Mouse (Mus musculus) skeletal muscle tissue, adult 2 months (tissue): Measurements from ENCODE around the gene Ube2l3.
A peak's percentile ranks its signal among the peaks of the same experiment; 100 is the strongest.
"Not testable (repeated sequence)": the region's sequence is repeated elsewhere in the genome, so short reads cannot be mapped to it uniquely, and the experiment has no call there.

Experiments used
- DNase-seq: peaks from one replicate; pipeline ENCODE4 v3.0.0-alpha.2; 2012; ENCODE audit warnings: low read depth, low spot score

Ube2l3 gene

GRCm38 (mm10) chr16:17202549-17202948 is at the start of gene Ube2l3:
Gene Ube2l3, minus strand, starts transcription at chr16:17202649.
- no peak for DNase-seq

GRCm38 (mm10) chr16:17251539-17251938 is 49.1 kb upstream of the Ube2l3 start:
- no peak for DNase-seq

DNA sequence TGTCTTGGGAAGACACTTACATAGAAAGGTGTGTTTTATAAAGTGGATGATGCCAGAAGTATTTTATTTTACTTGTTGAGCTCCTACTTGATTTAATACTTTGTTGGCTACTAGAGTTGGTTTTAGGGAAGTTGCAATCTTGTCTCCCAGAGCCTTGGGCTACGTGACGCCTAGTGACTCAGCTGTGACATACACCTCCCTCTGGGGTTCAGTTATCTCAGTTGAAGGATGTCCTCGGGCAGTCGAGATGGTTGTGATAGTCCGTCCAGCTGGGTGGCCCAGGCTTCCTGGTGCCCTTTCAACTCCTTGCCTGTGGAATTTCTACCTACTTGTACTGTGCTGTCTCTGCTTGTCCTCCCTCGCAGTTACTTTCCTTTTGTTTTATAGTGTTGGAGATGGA is 46.7 kb upstream of the Ube2l3 start:
- DNase-seq: no peak

GRCm38 (mm10) chr16:17247727-17248126 is 45.3 kb upstream of the Ube2l3 start:
- DNase-seq: no peak

GRCm38 (mm10) chr16:17244996-17245395 is 42.5 kb upstream of the Ube2l3 start:
- no peak for DNase-seq

DNA sequence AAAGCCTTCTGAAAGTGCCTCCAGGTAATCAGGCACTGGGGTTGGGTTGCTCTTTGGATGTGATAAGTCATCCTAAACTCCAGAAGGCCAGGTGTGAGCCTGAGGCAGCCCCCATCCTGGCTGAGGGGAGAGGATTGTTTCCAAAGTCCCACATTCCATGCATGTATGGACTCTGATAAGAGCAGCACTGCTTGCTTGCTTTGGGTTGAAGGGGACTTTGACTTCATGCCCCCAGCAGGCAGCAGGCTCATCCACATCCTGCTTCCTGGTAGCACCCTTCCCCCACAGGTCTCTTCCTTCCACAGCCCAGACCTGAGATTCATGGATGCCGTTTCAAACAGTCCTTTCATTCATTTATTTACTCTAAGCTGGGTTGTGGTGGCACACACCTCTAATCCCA is 41.3 kb upstream of the Ube2l3 start:
- DNase-seq: no peak

DNA sequence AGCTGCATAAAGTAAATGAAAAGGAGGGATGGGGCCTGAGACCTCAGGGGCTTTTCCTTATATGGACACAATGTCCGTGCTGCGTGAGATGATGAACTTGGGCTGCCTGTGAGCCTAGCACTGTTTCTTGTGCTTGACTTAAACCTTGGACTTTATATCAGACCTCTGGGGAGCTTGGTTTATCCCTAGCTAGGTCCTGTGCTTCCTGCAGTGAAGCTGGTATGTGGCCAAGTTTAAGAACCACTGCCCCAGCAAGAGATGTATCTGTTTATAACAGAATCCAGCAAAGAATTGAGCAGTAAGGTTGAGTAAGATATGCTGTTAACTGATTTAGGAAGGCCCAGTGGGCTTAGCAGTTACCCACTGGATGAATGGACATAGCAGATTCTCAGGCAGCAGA is 37.0 kb upstream of the Ube2l3 start:
- DNase-seq: no peak

- DNase-seq: no peak
Measured at GRCm38 (mm10) chr16:17237634-17238033, 35.2 kb upstream of the Ube2l3 start.

DNA sequence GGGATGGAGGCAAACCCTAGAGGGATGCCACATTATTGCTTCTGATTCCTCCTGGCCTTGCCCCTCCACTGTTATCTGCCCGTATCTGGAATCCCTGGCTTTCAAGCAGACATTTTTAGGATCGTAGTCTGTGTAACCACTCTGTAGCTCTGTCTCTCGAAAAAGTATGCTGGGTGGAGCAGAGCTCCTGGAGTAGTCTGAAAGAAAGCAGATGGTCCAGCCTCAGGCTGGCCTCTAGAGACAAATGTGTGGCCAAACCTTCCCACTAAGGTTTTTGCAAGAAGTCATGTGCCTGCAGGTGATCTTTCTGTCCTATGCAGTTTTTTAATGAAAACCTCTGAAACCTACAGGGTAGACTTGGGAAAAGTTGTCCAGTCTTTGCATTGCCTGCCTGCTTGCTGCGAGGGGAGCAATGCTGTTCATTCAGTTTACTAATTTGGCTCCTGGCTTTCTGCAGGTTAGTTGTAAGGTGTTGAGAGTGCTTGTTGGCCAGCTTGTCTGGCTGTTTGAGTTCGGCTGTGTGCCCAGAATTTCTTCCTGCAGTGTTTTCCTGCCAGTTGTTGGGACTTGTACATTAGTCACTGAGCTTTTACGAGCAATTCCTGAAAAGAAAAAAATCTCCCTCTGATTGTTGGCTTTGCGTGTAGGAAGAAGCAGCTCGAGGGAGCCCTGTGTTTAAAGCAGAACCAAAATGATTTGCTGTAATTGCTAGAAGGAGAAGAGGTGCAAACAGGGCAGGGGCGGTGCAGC is 32.6 kb upstream of the Ube2l3 start:
- no peak for DNase-seq

DNA sequence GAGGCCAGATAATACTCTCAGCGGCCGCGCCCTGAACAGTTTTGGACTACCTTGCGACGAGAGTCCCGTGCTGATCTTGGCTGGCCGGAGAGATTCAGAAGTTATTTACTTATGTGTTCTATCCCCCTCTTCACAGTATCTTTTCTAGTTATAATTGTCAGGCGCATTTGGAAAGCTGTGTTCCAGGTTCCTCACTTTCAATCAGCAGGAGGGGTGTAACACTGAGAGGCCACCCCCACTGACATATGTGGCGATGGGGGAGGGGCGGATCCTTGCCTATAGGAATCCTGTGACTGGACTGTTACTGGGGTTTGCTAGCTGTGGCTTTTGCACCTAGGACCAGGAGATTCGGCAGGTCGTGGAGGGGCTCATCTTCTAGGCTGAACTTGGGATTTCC is 32.0 kb upstream of the Ube2l3 start:
- no peak for DNase-seq

GRCm38 (mm10) chr16:17233702-17234498 is 31.5 kb upstream of the Ube2l3 start:
- DNase-seq: no peak

- DNase-seq: peak; percentile 88
Measured at GRCm38 (mm10) chr16:17232794-17233701, 30.6 kb upstream of the Ube2l3 start, which contains the start of gene Hic2. Gene Hic2, plus strand, starts transcription at chr16:17233572.

- not testable (repeated sequence) for DNase-seq
Measured at GRCm38 (mm10) chr16:17231523-17231922, 29.1 kb upstream of the Ube2l3 start.

DNA sequence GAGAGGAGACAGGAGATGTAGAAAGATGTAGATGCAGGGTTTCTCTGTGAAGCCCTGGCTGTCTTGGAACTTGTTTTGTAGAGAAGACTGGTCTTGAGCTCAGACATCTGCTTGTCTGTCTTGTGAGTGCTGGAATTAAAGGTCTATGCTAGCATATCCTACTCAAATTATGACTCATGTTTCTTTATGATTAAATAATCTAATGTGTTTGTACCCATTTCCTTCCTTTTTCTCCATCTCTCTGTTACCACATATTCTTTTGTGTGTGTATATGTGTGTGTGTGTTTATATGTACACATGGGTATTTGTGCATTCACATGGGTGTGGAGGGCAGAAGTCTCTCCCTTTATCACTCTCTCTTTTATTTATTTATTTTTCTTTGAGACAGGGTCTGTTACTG is 24.0 kb upstream of the Ube2l3 start:
- no peak for DNase-seq

DNA sequence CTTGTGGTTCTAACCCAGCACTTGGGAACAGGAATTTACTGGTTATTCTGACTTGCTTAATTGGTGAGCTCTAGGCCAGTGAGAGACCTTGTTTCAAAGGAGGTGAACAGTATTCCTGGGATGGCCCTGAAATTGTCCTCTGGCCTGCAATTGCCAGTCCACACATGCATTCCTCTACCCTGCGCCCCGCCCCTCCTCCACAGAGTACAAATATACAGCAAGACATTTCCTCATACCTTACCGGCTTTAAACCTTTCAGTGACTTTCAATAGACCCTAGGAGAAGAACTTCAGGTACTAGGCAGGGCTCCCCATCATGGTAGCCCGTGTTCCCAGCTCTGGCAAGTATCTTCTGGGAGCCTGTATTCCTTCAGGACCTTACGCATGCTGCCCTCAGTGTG is 23.1 kb upstream of the Ube2l3 start:
- no peak for DNase-seq

DNA sequence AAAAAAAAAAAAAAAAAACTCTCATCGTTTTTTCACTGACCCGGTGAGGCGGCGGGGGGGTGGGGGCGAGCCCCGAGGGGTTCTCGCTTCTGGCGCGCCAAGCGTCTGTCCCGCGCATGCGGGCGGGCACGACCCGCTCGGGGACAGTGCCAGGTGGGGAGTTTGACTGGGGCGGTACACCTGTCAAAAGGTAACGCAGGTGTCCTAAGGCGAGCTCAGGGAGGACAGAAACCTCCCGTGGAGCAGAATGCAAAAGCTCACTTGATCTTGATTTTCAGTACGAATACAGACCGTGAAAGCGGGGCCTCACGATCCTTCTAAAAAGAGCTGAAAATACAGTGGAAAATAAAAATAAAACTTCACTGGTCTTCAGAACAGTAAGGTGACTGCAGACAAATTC is 19.7 kb upstream of the Ube2l3 start:
- DNase-seq: peak; percentile 91

DNA sequence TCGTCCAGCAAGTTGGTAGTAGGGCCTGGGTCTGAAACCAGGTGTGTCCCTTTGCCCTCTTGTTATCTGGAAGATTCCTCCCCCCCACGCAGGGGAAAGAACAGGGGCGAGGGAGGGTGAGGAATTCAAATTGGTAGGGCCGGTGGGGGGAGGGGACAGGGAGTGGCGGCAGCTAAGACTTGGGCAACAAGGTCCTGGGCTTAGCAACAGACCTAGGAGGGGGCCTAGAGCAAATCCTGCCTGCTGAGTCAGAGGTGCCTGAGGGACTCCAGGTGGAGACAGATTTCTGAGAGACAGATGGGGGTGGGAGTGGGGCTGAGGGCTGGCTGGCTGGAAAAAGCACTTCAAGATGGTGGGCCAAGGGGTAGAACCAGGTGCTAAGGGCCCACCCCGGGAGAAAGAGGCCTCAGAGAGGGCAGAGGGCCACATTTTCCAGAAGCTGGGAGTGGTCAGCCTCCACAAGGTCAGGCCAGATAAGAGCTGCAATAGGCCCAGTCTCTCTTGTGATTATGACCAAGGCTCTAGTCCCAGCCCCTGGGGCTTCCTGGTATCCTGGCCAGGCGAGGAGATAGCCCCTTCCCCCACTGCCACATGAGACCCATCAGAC is 17.8 kb upstream of the Ube2l3 start:
- DNase-seq: no peak

- DNase-seq: no peak
Measured at GRCm38 (mm10) chr16:17216934-17217633, 14.6 kb upstream of the Ube2l3 start.

- DNase-seq: peak; percentile 66
Measured at GRCm38 (mm10) chr16:17209981-17210838, 7.8 kb upstream of the Ube2l3 start.

GRCm38 (mm10) chr16:17209404-17209960 is 7.0 kb upstream of the Ube2l3 start:
- no peak for DNase-seq
